In genomic region chr3:101162536-101163159, GRCm38 (mm10) we compare ENCODE assay signal across 10 mouse cellular contexts. TPM values are rescaled to one million over a fixed set of nuclear protein-coding genes. Genes with fewer than 3 reads are reported as not detected.
DNase-seq lines count a peak whose midpoint lies in the region; ATAC-seq and TF ChIP-seq lines count a peak whose summit lies in the region.
"Had no signal": no experiment of that assay in that cellular context is flagged by ENCODE, and none has a peak within 500 bp of the region (broad histone marks: within the 10 kb centered on the region; RNA-seq: fewer than 3 reads in every experiment).

No protein-coding gene starts in this region.

- H3K4me2 ChIP-seq in embryonic facial prominence, embryonic 15.5 days (replicated peaks) = peak overlapping the region; percentile 34
- peak overlapping the region; percentile 8; the same call in 1 of the 2 replicates for H3K4me2 ChIP-seq in hindbrain, embryonic 16.5 days (ENCODE audit: low read length)

- no peak for DNase-seq in left cerebral cortex, adult 2 months (ENCODE audit: extremely low spot score in 1 of 2, low spot score in 2 of 2)
- no peak for DNase-seq in left cerebral cortex, postnatal 36 days (ENCODE audit: low spot score in 2 of 2)
- DNase-seq in retina, postnatal 1 day = peak; percentile 28
- no peak for DNase-seq in urinary bladder, postnatal 10 days (ENCODE audit: low spot score)
- no peak for DNase-seq in cerebellum, adult 18-20 months
- DNase-seq in adrenal gland, adult 2 months = no peak

- H3K27me3 ChIP-seq in embryonic facial prominence, embryonic 15.5 days = no peaks in the 10 kb centered on the region
- no peaks in the 10 kb centered on the region for H3K27me3 ChIP-seq in hindbrain, embryonic 16.5 days (replicated peaks; ENCODE audit: control insufficient read depth, insufficient read depth, low read length)

- H3K27ac ChIP-seq in left cerebral cortex, adult 2 months = peak overlapping the region; percentile 28
- H3K27ac ChIP-seq in embryonic facial prominence, embryonic 15.5 days (replicated peaks) = peak overlapping the region; percentile 79
- peak overlapping the region; percentile 19; the same call in 1 of the 2 replicates for H3K27ac ChIP-seq in hindbrain, embryonic 16.5 days (ENCODE audit: low read depth, low read length)

- ATAC-seq in embryonic facial prominence, embryonic 15.5 days (ENCODE audit: insufficient number of reproducible peaks, low FRiP score, low TSS enrichment, low read depth) = no peak; the same call in 1 of the 2 replicates
- ATAC-seq in hindbrain, embryonic 16.5 days = peak; percentile 32

- peak overlapping the region; percentile 26 for H3K4me3 ChIP-seq in left cerebral cortex, adult 2 months
- no peak overlapping the region for H3K4me3 ChIP-seq in embryonic facial prominence, embryonic 15.5 days (replicated peaks)
- H3K4me3 ChIP-seq in hindbrain, embryonic 16.5 days (ENCODE audit: low read length) = no peak overlapping the region

- TF ChIP-seq CTCF in left cerebral cortex, adult 2 months (IDR thresholded peaks at IDR 0.05) = no peak

- H3K9me3 ChIP-seq in embryonic facial prominence, embryonic 15.5 days (replicated peaks) = no peaks in the 10 kb centered on the region
- H3K9me3 ChIP-seq in hindbrain, embryonic 16.5 days (ENCODE audit: control insufficient read depth, low read length) = no peaks in the 10 kb centered on the region
- H3K9me3 ChIP-seq: G1E had no signal

- intact Hi-C loops in left cerebral cortex, adult 2 months (cut with DNase I) = loop anchor here (1.0 to 5.0 kb wide), 3 partner anchors 105 to 188 kb away; no protein-coding TSS in a partner anchor
- intact Hi-C loops in left cerebral cortex, postnatal 36 days (cut with DNase I) = loop anchor here (5.0 kb wide), 3 partner anchors 135 to 190 kb away; no protein-coding TSS in a partner anchor

- WGBS in embryonic facial prominence, embryonic 15.5 days = 13% methylated on average over 14 of the region's 14 CpGs
- 34% methylated on average over 14 of the region's 14 CpGs for WGBS in hindbrain, embryonic 16.5 days

- no peak overlapping the region for H3K9ac ChIP-seq in embryonic facial prominence, embryonic 15.5 days
- no peak overlapping the region for H3K9ac ChIP-seq in hindbrain, embryonic 16.5 days (ENCODE audit: low read depth, low read length)

- peaks cover 40% of the 10 kb centered on the region for H3K4me1 ChIP-seq in embryonic facial prominence, embryonic 15.5 days
- peaks cover 24% of the 10 kb centered on the region for H3K4me1 ChIP-seq in hindbrain, embryonic 16.5 days (ENCODE audit: control insufficient read depth, insufficient read depth, low read depth, low read length)

- no peaks in the 10 kb centered on the region for H3K36me3 ChIP-seq in embryonic facial prominence, embryonic 15.5 days
- no peaks in the 10 kb centered on the region for H3K36me3 ChIP-seq in hindbrain, embryonic 16.5 days (ENCODE audit: control insufficient read depth, insufficient read depth, low read length)
- H3K36me3 ChIP-seq: G1E had no signal

RNA-seq across cellular contexts. Expression of gene Ptgfrn, which starts 52.6 kb away (rescaled TPM):
- 10 to 100 TPM; 39.7 to 40.7 TPM for total RNA-seq in left cerebral cortex, adult 2 months (2021)
- total RNA-seq in left cerebral cortex, postnatal 36 days (2021) = 10 to 100 TPM; 36.9 to 41.2 TPM
- 7.4 and 9.8 TPM in 2 replicates for polyA plus RNA-seq in embryonic facial prominence, embryonic 15.5 days (2015; fragmentation: Nextera tagmentation; extraction: Ambion mirVana)
- 2.8 and 3.1 TPM in 2 replicates for polyA plus RNA-seq in hindbrain, embryonic 16.5 days (2015; fragmentation: Nextera tagmentation; extraction: Ambion mirVana)
- total RNA-seq in adrenal gland, adult 2 months (2021) = 10 to 100 TPM; 29.1 to 48.4 TPM
- polyA plus RNA-seq in adrenal gland, adult 2 months (2012; rRNA removed) = 13.5 and 16.5 TPM in 2 replicates
- total RNA-seq: granulocyte monocyte progenitor cell, adult 5-6 weeks had no signal
- polyA plus RNA-seq: G1E had no signal

Comparison
In these comparisons a context has a peak if more than half of its experiments do, and no peak if none do; other contexts are left out.
1. H3K27ac ChIP-seq: peak in every context shown above with its lines; median percentile 79 in embryonic facial prominence, embryonic 15.5 days; 28 in left cerebral cortex, adult 2 months; 19 in hindbrain, embryonic 16.5 days.